Mouse (Mus musculus) neural tube, embryonic 14.5 days (tissue): ENCODE results near the gene Ren1. TPM values are rescaled to one million over a fixed set of nuclear protein-coding genes. Genes with fewer than 3 reads are reported as not detected.

Source experiments
- ATAC-seq: fragments of 200-750 bp; cut with Nextera tagmentation; 2 replicates; pipeline ENCODE4 v1.8.0; 2017; ENCODE audit warnings: low read depth, mild to moderate bottlenecking, moderate TSS enrichment, moderate library complexity
- H3K27ac ChIP-seq: fragments of 300-500 bp; sonication (generic); 2 replicates; pipeline ENCODE4 v1.5.1; 2014; ENCODE audit warnings: low read depth, mild to moderate bottlenecking, control low read depth, low read length, moderate library complexity, mixed read lengths
- H3K27me3 ChIP-seq: fragments of 300-500 bp; sonication (generic); 2 replicates; pipeline ENCODE4 v1.6.1; 2014; ENCODE audit warnings: low read length; ENCODE audit not compliant: control insufficient read depth, insufficient read depth
- H3K36me3 ChIP-seq: fragments of 300-500 bp; sonication (generic); 2 replicates; pipeline ENCODE4 v1.6.1; 2014; ENCODE audit warnings: low read length, mixed read lengths; ENCODE audit not compliant: control insufficient read depth, insufficient read depth
- H3K4me1 ChIP-seq: fragments of 300-500 bp; sonication (generic); 2 replicates; pipeline ENCODE4 v1.6.1; 2014; ENCODE audit warnings: low read length; ENCODE audit not compliant: control insufficient read depth, insufficient read depth
- H3K4me2 ChIP-seq: fragments of 300-500 bp; sonication (generic); 2 replicates; pipeline ENCODE4 v1.6.1; 2014; ENCODE audit warnings: mild to moderate bottlenecking, low read depth, low read length, control low read depth
- H3K4me3 ChIP-seq: fragments of 300-500 bp; sonication (generic); 2 replicates; pipeline ENCODE4 v1.5.1; 2014; ENCODE audit warnings: low read depth, low read length, control low read depth, mixed read lengths
- H3K9ac ChIP-seq: fragments of 300-500 bp; sonication (generic); replicated peaks from 2 replicates; pipeline ENCODE4 v1.6.1; 2014; ENCODE audit warnings: low read depth, mild to moderate bottlenecking, control low read depth, low read length, mixed read lengths
- H3K9me3 ChIP-seq: fragments of 300-500 bp; sonication (generic); 2 replicates; pipeline ENCODE4 v1.6.1; 2016; ENCODE audit warnings: low read length; ENCODE audit not compliant: control insufficient read depth
- WGBS: fragments of 180-500 bp; shearing (Covaris S2); extraction: QIAGEN DNeasy Blood & Tissue Kit; methylation state at CpG from one replicate; pipeline ENCODE4 v1.1.7; 2014; 5-methylcytosine and 5-hydroxymethylcytosine counted together
- polyA plus RNA-seq: library from polyadenylated mRNA; unstranded; fragments of >200 nt; fragmentation: Nextera tagmentation; extraction: Ambion mirVana; gene quantifications from 2 replicates; pipeline ENCODE4 v1.2.1, GENCODE M21; 2014

Ren1 gene
- polyA plus RNA-seq, 1 experiment from 2014 or later: 0.83 TPM

DNA sequence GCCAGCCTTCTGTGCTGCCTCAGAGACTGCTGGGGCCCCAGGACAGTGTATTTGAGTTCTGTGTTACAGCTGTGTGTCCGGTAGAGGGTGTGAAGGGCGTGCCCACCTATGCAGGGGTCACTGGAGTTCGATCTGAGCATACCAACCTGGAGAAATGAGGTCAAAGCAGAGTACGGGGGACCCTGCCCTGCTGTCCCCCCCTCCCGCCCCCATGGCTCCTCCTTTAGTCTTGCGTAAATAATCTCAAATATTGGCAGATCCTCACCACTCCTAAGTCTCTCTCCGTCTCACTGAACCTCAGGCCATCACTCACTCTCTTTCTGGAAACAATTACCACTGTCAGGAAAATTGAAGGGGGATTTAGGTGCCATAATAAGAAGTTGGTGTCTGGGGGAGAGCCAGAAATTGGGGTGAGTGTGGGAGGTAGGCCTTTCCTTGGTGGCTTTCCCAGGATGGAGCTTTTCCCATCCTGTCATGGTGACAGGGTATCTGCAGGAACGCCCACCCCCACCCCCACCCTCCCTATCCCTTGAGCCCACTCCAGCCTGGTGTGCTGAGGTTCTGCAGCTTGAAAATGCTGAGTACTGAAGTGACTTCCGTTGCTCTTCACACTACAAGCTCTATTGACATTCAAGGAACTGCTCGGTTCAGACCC is 16.8 kb downstream of the Ren1 start:
- Histone ChIP-seq H3K4me1 (0 out of 2 replicates have a peak, but pooled peaks cover 3% of the 10 kb centered on the region), H3K4me3 (no peak overlapping the region), H3K36me3 (no peaks in the 10 kb centered on the region), H3K4me2 (no peak overlapping the region), H3K9me3 (no peaks in the 10 kb centered on the region), H3K27me3 (0 out of 2 replicates have a peak, but pooled peaks cover 2% of the 10 kb centered on the region), H3K27ac (no peak overlapping the region), H3K9ac (no peak overlapping the region)
- ATAC-seq: no peak
- 52% methylated on average over 10 of the region's 10 CpGs for WGBS

DNA sequence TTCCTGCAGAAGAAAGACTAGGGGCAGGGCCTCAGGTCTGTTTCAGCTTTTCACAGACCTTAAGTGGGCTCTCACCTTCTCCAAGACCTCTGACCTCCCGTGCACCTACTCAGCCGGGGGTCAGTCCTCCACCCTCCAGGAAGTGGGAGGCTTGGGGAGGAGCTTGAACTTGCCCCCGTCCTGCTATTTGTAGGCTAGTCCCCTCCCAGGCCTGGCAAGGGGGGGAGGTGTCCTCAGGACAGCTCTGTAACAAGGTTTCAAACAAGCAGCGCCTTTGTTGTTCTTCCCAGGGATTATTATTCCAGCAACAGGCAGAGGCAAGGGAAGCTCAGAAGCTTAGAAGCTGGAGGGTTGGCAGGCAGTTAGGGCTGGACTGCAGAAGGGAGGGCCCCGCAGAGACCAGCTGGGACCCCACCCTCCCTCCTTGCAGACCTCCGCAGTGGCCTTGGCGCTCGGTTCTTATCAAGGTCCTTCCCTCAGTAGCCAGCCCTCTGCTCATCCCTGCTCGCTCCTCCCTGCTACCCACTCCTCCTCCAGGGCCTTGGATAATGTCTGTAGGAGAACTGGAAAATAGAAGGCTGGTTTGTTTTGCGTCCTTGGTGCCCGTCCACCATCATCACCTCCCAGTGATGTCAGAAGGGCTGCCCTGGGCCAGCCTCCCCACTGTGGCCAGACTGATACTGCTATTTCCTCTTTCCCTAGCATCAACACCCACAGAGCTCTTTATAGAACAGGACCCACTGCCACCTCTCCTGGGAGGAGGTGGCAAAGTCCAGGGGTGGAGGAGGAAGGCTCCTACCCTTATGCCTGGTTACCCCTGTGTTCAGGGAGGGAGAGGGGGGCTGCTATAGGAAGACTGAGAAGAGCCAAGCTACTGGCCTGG is 17.5 kb downstream of the Ren1 start:
- 11% methylated on average over 11 of the region's 11 CpGs for WGBS
- H3K27ac ChIP-seq: no peak overlapping the region

DNA sequence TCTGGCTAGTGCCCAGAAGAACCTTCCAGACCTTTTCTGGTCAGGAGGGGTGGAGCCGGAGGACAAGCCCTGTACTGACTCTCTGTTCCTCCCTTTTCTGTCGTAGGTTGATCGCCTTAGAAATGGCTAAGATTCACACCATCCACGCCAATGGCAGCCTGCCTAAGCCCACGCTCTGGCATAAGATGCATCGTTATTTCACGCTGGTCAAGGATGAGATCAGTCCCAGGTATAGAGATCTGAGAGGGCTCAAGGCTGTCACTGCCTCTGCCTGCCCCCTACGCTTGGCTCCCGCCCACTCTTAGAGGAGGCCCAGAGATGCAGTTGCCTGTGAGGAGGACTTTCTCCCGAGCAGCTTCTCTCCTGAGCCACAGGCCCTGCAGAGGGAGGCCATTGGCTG is 18.3 kb downstream of the Ren1 start:
- no peak overlapping the region for H3K4me3 ChIP-seq
- ATAC-seq: no peak

More for the DNA sequence above, 17.5 kb downstream of the Ren1 start:
- ATAC-seq: no peak
- 0 out of 2 replicates have a peak, but pooled peaks cover 3% of the 10 kb centered on the region for H3K4me1 ChIP-seq
- H3K9ac ChIP-seq: no peak overlapping the region
- no peaks in the 10 kb centered on the region for H3K36me3 ChIP-seq
- H3K9me3 ChIP-seq: no peaks in the 10 kb centered on the region
- no peak overlapping the region for H3K4me3 ChIP-seq
- H3K27me3 ChIP-seq: 0 out of 2 replicates have a peak, but pooled peaks cover 2% of the 10 kb centered on the region
- no peak overlapping the region for H3K4me2 ChIP-seq

DNA sequence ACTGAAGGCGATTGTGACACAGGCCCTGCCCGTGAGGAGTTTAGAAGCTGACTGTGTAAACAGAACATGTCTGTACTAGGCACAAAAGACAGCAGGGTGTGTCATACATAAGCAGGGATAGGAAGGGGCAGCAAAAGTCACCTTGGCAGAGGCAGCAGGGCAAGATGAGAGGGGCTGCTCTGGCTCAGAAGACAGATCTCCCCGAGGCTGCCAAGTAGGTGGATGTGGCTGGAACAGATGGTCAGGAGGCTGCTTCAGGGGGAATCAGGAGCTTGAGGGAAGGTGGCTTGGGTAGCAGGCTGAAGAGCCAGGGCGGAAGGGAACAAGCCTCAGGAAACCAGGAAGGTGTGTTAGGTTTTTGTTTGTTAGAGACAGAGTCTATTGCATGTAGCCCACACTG is 20.0 kb downstream of the Ren1 start:
- no peak for ATAC-seq
- H3K4me2 ChIP-seq: no peak overlapping the region
- H3K4me1 ChIP-seq: 0 out of 2 replicates have a peak, but pooled peaks cover 3% of the 10 kb centered on the region

More for the DNA sequence above, 18.3 kb downstream of the Ren1 start:
- no peak overlapping the region for H3K4me2 ChIP-seq
- WGBS: 71% methylated on average over 10 of the region's 10 CpGs
- no peak overlapping the region for H3K9ac ChIP-seq
- H3K9me3 ChIP-seq: no peaks in the 10 kb centered on the region
- H3K27me3 ChIP-seq: 0 out of 2 replicates have a peak, but pooled peaks cover 2% of the 10 kb centered on the region
- no peak overlapping the region for H3K27ac ChIP-seq
- 0 out of 2 replicates have a peak, but pooled peaks cover 3% of the 10 kb centered on the region for H3K4me1 ChIP-seq
- H3K36me3 ChIP-seq: no peaks in the 10 kb centered on the region

DNA sequence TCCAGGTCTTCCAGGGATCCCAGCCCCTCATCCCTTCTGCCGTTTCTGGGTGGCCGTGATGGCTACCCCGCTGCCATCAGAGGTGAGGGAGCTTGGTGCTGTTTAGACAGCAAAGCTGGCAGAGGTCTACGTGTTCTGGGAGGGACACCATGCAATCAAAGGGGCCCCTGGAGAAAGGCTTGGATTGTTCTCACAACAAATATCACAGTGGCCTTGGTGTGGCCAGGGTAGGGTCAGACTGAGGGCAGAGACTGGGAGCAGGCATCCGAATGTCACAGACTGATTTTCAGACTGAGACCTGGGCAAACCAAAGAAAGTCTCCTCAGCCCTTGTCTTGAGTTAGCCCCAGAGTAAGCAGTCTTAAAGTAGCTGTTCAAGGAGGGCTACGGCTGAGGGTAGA is 21.1 kb downstream of the Ren1 start:
- WGBS: 81% methylated on average over 6 of the region's 6 CpGs
- no peak overlapping the region for H3K9ac ChIP-seq
- H3K27ac ChIP-seq: no peak overlapping the region
- 0 out of 2 replicates have a peak, but pooled peaks cover 3% of the 10 kb centered on the region for H3K4me1 ChIP-seq
- no peak for ATAC-seq
- H3K9me3 ChIP-seq: no peaks in the 10 kb centered on the region
- no peak overlapping the region for H3K4me2 ChIP-seq
- no peak overlapping the region for H3K4me3 ChIP-seq
- H3K27me3 ChIP-seq: no peaks in the 10 kb centered on the region
- H3K36me3 ChIP-seq: no peaks in the 10 kb centered on the region

More for the DNA sequence above, 20.0 kb downstream of the Ren1 start:
- Histone ChIP-seq H3K27ac (no peak overlapping the region), H3K9me3 (no peaks in the 10 kb centered on the region), H3K4me3 (no peak overlapping the region), H3K27me3 (0 out of 2 replicates have a peak, but pooled peaks cover 2% of the 10 kb centered on the region), H3K36me3 (no peaks in the 10 kb centered on the region), H3K9ac (no peak overlapping the region)
- 79% methylated on average over 4 of the region's 4 CpGs for WGBS

DNA sequence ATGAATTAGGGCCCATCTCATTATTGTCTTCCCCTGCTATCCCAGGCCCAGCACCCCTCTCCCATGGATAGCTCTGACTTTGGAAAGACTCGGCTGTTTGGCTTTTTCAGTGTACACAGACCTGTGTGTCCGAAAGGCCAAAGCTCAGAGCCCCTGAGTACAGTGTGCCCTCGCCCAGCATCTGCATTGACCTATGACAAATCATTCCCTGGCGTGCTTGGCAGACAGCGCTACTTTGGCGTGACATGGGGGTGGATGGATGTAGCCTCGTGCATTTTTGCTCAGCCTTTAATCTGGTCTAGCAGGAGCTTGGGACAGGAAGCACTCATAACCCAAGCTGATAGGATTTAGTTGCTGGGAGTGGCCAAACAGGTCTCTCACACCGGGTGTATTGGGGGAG is 21.8 kb downstream of the Ren1 start:
- no peaks in the 10 kb centered on the region for H3K9me3 ChIP-seq
- no peak overlapping the region for H3K4me3 ChIP-seq
- no peaks in the 10 kb centered on the region for H3K27me3 ChIP-seq
- H3K27ac ChIP-seq: no peak overlapping the region
- H3K36me3 ChIP-seq: no peaks in the 10 kb centered on the region
- H3K4me2 ChIP-seq: no peak overlapping the region
- ATAC-seq: no peak
- H3K9ac ChIP-seq: no peak overlapping the region
- H3K4me1 ChIP-seq: 0 out of 2 replicates have a peak, but pooled peaks cover 3% of the 10 kb centered on the region
- 62% methylated on average over 8 of the region's 8 CpGs for WGBS

DNA sequence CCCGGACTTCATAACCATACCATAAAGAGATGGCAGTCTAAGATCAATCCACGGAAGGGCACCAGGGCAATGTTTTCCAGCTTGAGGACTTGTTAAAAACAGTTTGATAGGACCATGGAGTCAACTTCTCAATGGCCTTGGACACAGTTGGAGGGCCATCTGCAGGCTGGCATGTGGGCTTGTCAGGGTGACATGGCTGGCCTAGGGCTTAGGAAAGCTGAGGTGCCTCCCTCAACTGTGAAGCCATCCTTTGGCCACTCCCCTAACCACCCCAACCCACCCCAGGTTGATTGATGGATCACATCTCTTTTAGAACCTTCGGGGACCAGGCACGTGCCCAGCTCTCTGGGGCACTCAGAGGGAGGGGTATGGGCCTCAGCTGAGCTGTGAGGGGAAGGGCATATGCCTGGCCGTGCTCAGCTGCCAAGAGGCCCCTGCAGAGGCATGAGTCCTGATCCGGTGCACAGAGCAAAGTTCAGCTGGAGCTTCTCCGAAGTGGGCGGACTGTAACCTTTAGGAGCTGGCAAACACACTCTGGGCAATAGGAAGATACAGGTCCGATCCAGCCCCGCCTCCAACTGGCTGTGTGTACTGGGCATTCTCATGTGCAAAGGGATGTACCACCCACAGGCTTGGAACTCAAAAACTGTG is 25.5 kb downstream of the Ren1 start:
- H3K9me3 ChIP-seq: no peaks in the 10 kb centered on the region
- no peaks in the 10 kb centered on the region for H3K27me3 ChIP-seq
- H3K4me3 ChIP-seq: no peak overlapping the region
- no peak overlapping the region for H3K27ac ChIP-seq
- H3K9ac ChIP-seq: no peak overlapping the region
- no peaks in the 10 kb centered on the region for H3K4me1 ChIP-seq
- WGBS: 53% methylated on average over 10 of the region's 10 CpGs
- no peak for ATAC-seq
- no peak overlapping the region for H3K4me2 ChIP-seq
- no peaks in the 10 kb centered on the region for H3K36me3 ChIP-seq

DNA sequence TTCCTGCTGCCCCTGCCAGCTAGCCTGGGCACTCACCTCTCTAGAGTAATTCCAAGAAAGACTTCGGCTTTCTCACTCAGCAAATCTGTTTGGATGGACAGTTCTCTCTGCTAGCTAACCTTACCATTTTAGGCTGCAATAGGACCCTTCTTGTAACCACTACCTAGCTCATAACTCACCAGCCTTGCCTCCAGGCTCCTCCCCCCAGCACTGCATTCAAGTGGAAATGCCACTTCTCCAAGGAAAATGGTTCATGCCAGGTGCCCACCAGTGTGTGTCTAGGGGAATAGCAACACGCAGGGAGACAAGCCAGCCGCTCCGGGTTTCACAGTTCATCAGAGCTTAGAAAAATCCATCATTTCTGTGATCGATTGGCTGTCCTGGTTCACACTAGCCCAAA is 27.2 kb downstream of the Ren1 start:
- H3K9ac ChIP-seq: no peak overlapping the region
- no peak overlapping the region for H3K27ac ChIP-seq
- no peaks in the 10 kb centered on the region for H3K9me3 ChIP-seq
- no peak overlapping the region for H3K4me2 ChIP-seq
- no peaks in the 10 kb centered on the region for H3K4me1 ChIP-seq
- WGBS: 84% methylated on average over 5 of the region's 5 CpGs
- no peaks in the 10 kb centered on the region for H3K36me3 ChIP-seq
- H3K27me3 ChIP-seq: no peaks in the 10 kb centered on the region
- no peak overlapping the region for H3K4me3 ChIP-seq
- ATAC-seq: no peak
